Mouse (Mus musculus) cerebellum, adult (tissue): Measurements from ENCODE around the gene Ppil2.

Source experiments
- ATAC-seq: cut with Nextera tagmentation; 2 replicates; pipeline ENCODE4 v1.9.2; 2017; ENCODE audit warnings: mild to moderate bottlenecking, moderate library complexity, mixed read lengths; ENCODE audit not compliant: insufficient number of reproducible peaks, low FRiP score, low TSS enrichment

The Ppil2 gene

DNA sequence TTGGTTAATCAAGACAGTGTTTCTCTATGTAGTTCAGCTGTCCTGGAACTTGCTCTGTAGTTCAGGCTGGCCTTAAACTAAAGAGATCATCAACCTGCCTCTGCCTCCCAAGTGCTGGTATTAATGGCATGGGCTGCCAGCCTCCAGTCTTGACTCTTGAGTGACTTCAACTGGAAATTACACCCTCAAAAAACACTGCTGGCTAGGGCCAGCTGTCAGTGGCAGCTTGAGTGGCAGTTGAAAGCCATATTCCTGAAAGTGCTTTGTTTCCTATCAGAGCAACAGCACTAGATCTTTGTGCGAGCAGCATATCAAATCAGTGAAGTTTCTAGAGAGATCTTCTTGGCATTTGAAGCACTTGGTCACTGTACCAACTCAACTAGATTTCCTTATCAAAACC is 69.6 kb downstream of the Ppil2 start:
- ATAC-seq: no peak

DNA sequence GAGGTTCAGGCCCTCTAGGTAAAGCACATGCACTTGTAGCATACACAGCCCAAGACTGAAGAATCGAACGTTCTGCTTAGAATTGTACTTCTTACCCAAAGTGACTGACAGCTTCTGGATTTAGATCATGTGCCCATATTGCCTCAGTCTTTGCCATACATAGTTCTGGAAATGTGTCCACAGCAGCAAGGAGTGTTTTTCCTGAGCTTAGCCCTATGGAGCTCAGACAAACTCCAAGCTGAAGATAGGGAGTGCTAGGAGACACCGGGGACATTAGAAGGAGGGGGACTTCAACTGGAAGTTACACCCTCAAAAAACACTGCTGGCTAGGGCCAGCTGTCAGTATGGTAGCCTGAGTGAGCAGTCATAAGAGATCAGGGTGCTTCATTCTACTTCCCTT is 70.3 kb downstream of the Ppil2 start:
- ATAC-seq: no peak
